Mouse (Mus musculus) limb, embryonic 13.5 days (tissue): ENCODE results near the gene 0610040J01Rik. TPM values are rescaled to one million over a fixed set of nuclear protein-coding genes. Genes with fewer than 3 reads are reported as not detected.

Experiments used
- ATAC-seq: fragments of 200-750 bp; cut with Nextera tagmentation; 2 replicates; pipeline ENCODE4 v1.8.0; 2017; ENCODE audit warnings: low read depth, moderate number of reproducible peaks, moderate TSS enrichment; ENCODE audit not compliant: low FRiP score
- H3K27ac ChIP-seq: fragments of 300-500 bp; sonication (generic); 2 replicates; pipeline ENCODE4 v1.5.1; 2015; ENCODE audit warnings: inconsistent platforms, mild to moderate bottlenecking, moderate library complexity
- H3K27me3 ChIP-seq: fragments of 300-500 bp; sonication (generic); 2 replicates; pipeline ENCODE4 v1.6.1; 2015; ENCODE audit warnings: mild to moderate bottlenecking, inconsistent platforms
- H3K36me3 ChIP-seq: fragments of 300-500 bp; sonication (generic); 2 replicates; pipeline ENCODE4 v1.6.1; 2015; ENCODE audit warnings: inconsistent platforms, mild to moderate bottlenecking, moderate library complexity
- H3K4me1 ChIP-seq: fragments of 300-500 bp; sonication (generic); 2 replicates; pipeline ENCODE4 v1.6.1; 2015; ENCODE audit warnings: inconsistent platforms
- H3K4me2 ChIP-seq: fragments of 300-500 bp; sonication (generic); replicated peaks from 2 replicates; pipeline ENCODE4 v1.6.1; 2015; ENCODE audit warnings: inconsistent platforms, mild to moderate bottlenecking, moderate library complexity
- H3K4me3 ChIP-seq: fragments of 300-500 bp; sonication (generic); 2 replicates; pipeline ENCODE4 v1.5.1; 2015; ENCODE audit warnings: moderate library complexity, mild to moderate bottlenecking, inconsistent platforms
- H3K9ac ChIP-seq: fragments of 300-500 bp; sonication (generic); 2 replicates; pipeline ENCODE4 v1.6.1; 2015; ENCODE audit warnings: mild to moderate bottlenecking, inconsistent platforms
- H3K9me3 ChIP-seq: fragments of 300-500 bp; sonication (generic); 2 replicates; pipeline ENCODE4 v1.6.1; 2016; ENCODE audit warnings: inconsistent platforms
- WGBS: fragments of 180-500 bp; shearing (Covaris S2); methylation state at CpG from one replicate; pipeline ENCODE4 v1.1.7; 2015; 5-methylcytosine and 5-hydroxymethylcytosine counted together
- polyA plus RNA-seq: library from polyadenylated mRNA; unstranded; fragments of >200 nt; fragmentation: Nextera tagmentation; extraction: Ambion mirVana; gene quantifications from 2 replicates; pipeline ENCODE4 v1.2.1, GENCODE M21; 2015

The 0610040J01Rik gene
- polyA plus RNA-seq, 1 experiment from 2014 or later = 6.1 TPM

- H3K9me3 ChIP-seq = no peaks in the 10 kb centered on the region
- H3K4me1 ChIP-seq = 0 out of 2 replicates have a peak, but pooled peaks cover 4% of the 10 kb centered on the region
- no peak for ATAC-seq
- H3K9ac ChIP-seq = no peak overlapping the region
- no peaks in the 10 kb centered on the region for H3K27me3 ChIP-seq
- WGBS = 75% methylated on average over 1 of the region's 1 CpGs
- no peak overlapping the region for H3K4me3 ChIP-seq
- 0 out of 2 replicates have a peak, but pooled peaks cover 5% of the 10 kb centered on the region for H3K36me3 ChIP-seq
- no peak overlapping the region for H3K27ac ChIP-seq
- no peak overlapping the region for H3K4me2 ChIP-seq
These were observed 102.7 kb downstream of the 0610040J01Rik start for GRCm38 (mm10) chr5:63914896-63915295.

- Histone ChIP-seq H3K27ac (no peak overlapping the region), H3K4me3 (no peak overlapping the region), H3K27me3 (no peaks in the 10 kb centered on the region), H3K9me3 (no peaks in the 10 kb centered on the region), H3K4me2 (no peak overlapping the region), H3K4me1 (0 out of 2 replicates have a peak, but pooled peaks cover 4% of the 10 kb centered on the region), H3K9ac (no peak overlapping the region), H3K36me3 (no peaks in the 10 kb centered on the region)
- ATAC-seq = no peak
- WGBS = 87% methylated on average over 10 of the region's 10 CpGs
These were observed 104.4 kb downstream of the 0610040J01Rik start for GRCm38 (mm10) chr5:63916457-63917139.

DNA sequence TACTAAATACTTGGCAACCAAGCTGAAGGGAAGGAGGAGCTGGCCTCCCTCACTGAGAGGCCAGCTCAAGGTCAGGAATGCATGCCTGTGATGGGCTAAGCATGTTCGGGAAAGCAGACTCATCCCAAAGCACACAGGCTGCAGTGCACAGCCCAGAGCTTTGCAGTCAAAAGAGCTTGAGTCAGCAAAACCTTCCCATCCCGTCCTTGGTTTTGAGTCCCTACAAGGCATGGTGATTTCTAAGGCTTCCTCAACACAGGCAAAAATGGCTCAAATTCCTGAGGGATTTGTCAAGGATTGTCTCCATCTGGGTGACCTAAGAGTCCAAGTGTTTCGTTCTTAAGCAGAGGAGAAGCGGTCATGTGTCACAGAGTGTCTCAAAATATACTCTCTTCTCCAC lies 106.0 kb downstream of the 0610040J01Rik start:
- Histone ChIP-seq H3K4me3 (no peak overlapping the region), H3K9ac (no peak overlapping the region), H3K4me2 (no peak overlapping the region), H3K4me1 (0 out of 2 replicates have a peak, but pooled peaks cover 4% of the 10 kb centered on the region), H3K27me3 (no peaks in the 10 kb centered on the region), H3K27ac (no peak overlapping the region), H3K9me3 (no peaks in the 10 kb centered on the region), H3K36me3 (no peaks in the 10 kb centered on the region)
- no peak for ATAC-seq
- 75% methylated on average over 4 of the region's 4 CpGs for WGBS

GRCm38 (mm10) chr5:63923305-63924025 lies 111.3 kb downstream of the 0610040J01Rik start:
- Histone ChIP-seq H3K4me3 (no peak overlapping the region), H3K36me3 (peaks cover 30% of the 10 kb centered on the region), H3K27me3 (no peaks in the 10 kb centered on the region), H3K4me1 (0 out of 2 replicates have a peak, but pooled peaks cover 6% of the 10 kb centered on the region), H3K4me2 (no peak overlapping the region), H3K9ac (no peak overlapping the region), H3K9me3 (no peaks in the 10 kb centered on the region), H3K27ac (no peak overlapping the region)
- 74% methylated on average over 13 of the region's 13 CpGs for WGBS
- no peak for ATAC-seq

DNA sequence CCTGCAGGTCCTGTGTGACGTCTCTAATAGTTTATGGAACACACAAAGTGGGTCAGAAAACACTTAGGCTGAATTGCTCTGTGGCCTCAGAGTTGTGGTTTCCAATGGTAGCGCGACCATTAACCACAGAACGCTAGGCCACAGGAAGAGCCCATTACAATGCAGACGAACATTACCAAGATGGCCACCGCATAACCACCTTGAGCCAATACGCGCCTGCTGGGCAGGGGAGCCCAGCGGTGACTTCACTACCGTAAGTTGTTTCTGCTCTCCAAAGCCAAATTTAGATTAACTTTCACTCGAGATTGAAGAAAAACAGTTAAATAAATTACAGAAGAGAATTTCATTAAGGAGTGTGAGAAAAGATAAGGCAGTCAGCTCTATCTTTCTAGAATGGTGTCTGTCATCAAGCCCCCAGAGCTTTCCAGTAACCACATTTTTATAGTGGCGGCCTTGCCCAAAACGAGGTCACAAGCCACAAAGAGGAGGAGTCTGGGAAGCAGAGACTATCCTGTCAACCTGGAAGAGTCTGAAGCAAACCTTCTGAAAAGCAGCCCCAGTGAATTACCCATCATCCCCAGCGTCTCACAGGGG lies 113.0 kb downstream of the 0610040J01Rik start:
- 87% methylated on average over 14 of the region's 14 CpGs for WGBS
- no peak overlapping the region for H3K4me2 ChIP-seq
- H3K27ac ChIP-seq = no peak overlapping the region
- no peak for ATAC-seq
- no peak overlapping the region for H3K9ac ChIP-seq
- no peak overlapping the region for H3K4me3 ChIP-seq
- 0 out of 2 replicates have a peak, but pooled peaks cover 6% of the 10 kb centered on the region for H3K4me1 ChIP-seq
- no peaks in the 10 kb centered on the region for H3K9me3 ChIP-seq
- H3K27me3 ChIP-seq = no peaks in the 10 kb centered on the region
- H3K36me3 ChIP-seq = peaks cover 38% of the 10 kb centered on the region

DNA sequence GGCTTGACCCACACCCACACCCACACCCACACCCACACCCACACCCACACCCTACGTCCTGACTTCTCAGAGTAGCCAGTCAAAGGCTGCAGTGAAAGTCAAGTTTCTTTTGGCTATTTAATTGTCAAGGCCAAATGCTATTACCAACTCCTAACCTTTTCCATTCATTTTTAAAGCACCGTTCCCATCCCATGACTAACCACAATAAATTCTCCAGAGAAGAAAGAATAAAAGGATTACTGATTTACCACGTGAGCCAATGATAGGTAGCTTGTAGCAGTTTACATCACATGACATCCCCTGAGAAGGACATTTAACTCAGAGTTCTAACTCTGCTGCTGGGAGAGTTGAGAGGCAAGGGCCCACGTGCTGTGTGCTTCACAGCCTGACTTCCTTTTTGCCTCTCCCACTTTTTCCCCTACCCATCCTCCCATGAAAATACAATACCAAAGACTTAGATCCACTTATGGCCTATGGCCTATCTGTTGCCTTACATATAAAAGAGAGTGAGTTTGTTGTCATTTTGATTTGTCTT lies 118.7 kb downstream of the 0610040J01Rik start:
- ATAC-seq = no peak
- no peaks in the 10 kb centered on the region for H3K27me3 ChIP-seq
- no peak overlapping the region for H3K4me3 ChIP-seq
- H3K27ac ChIP-seq = no peak overlapping the region
- WGBS = 77% methylated on average over 4 of the region's 4 CpGs
- no peak overlapping the region for H3K4me2 ChIP-seq
- peaks cover 31% of the 10 kb centered on the region for H3K36me3 ChIP-seq
- H3K9ac ChIP-seq = no peak overlapping the region
- H3K4me1 ChIP-seq = peaks cover 14% of the 10 kb centered on the region
- no peaks in the 10 kb centered on the region for H3K9me3 ChIP-seq

DNA sequence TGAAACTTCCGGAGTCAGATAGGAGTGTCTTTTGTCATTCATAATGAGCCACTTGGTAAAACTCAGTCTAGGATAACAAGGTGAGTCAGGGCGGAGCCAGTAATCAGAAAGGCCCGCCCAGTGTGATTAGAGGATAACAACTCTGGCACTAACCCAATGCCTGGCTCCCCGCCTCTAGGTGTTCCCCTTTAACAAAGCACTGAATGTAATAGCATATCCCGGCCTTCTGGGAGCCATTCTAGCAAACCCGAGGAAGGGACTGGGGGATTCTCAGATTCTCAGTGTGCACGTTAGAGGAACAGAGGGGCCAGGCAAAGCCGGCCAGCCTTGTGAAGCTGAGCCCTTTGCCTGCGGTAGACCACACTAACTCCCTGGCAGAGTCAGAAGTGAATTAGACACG lies 120.7 kb downstream of the 0610040J01Rik start:
- WGBS = 45% methylated on average over 10 of the region's 10 CpGs
- ATAC-seq = peak; percentile 48; the same call in 1 of the 2 replicates
- H3K9ac ChIP-seq = no peak overlapping the region
- H3K9me3 ChIP-seq = no peaks in the 10 kb centered on the region
- no peak overlapping the region for H3K4me3 ChIP-seq
- H3K27ac ChIP-seq = no peak overlapping the region
- no peaks in the 10 kb centered on the region for H3K27me3 ChIP-seq
- peaks cover 23% of the 10 kb centered on the region for H3K36me3 ChIP-seq
- peaks cover 7% of the 10 kb centered on the region for H3K4me1 ChIP-seq
- 0 out of 2 replicates have a peak overlapping the region, but pooled peaks have one; percentile 7 for H3K4me2 ChIP-seq

DNA sequence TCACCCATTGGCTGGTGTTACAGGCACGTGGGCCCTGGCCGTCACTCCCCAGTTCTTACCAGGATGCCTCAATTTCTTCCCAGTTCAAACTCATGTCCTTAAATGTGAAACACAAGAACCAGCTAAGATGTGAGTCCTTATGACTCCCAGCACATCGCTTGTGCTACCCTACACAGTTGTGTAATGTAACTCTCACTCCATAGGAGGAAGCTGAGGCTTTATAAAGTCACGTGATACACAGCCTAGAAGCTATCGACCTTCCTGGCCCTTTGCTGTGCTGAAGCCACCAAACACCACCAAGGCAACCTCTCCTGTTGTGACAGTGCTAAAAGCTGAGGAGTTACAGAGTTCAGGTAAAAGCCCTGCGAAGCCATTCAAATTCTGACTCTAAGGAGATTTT lies 123.4 kb downstream of the 0610040J01Rik start:
- no peaks in the 10 kb centered on the region for H3K9me3 ChIP-seq
- no peaks in the 10 kb centered on the region for H3K27me3 ChIP-seq
- H3K36me3 ChIP-seq = peaks cover 8% of the 10 kb centered on the region; the same call in 1 of the 2 replicates
- no peak overlapping the region for H3K4me3 ChIP-seq
- peaks cover 7% of the 10 kb centered on the region for H3K4me1 ChIP-seq
- H3K9ac ChIP-seq = no peak overlapping the region
- no peak overlapping the region for H3K27ac ChIP-seq
- WGBS = 88% methylated on average over 6 of the region's 6 CpGs
- no peak for ATAC-seq
- no peak overlapping the region for H3K4me2 ChIP-seq

GRCm38 (mm10) chr5:63936740-63937139 lies 124.6 kb downstream of the 0610040J01Rik start:
- Histone ChIP-seq H3K27ac (no peak overlapping the region), H3K4me3 (no peak overlapping the region), H3K9me3 (no peaks in the 10 kb centered on the region), H3K36me3 (peaks cover 8% of the 10 kb centered on the region; the same call in 1 of the 2 replicates), H3K4me1 (peaks cover 7% of the 10 kb centered on the region), H3K4me2 (no peak overlapping the region), H3K27me3 (no peaks in the 10 kb centered on the region), H3K9ac (no peak overlapping the region)
- no peak for ATAC-seq
- 79% methylated on average over 6 of the region's 6 CpGs for WGBS

GRCm38 (mm10) chr5:63938575-63938974 lies 126.4 kb downstream of the 0610040J01Rik start:
- WGBS = 80% methylated on average over 4 of the region's 4 CpGs
- Histone ChIP-seq H3K9me3 (no peaks in the 10 kb centered on the region), H3K4me2 (no peak overlapping the region), H3K36me3 (peaks cover 8% of the 10 kb centered on the region; the same call in 1 of the 2 replicates), H3K27ac (no peak overlapping the region), H3K27me3 (no peaks in the 10 kb centered on the region), H3K4me1 (0 out of 2 replicates have a peak, but pooled peaks cover 4% of the 10 kb centered on the region), H3K9ac (no peak overlapping the region), H3K4me3 (no peak overlapping the region)
- no peak for ATAC-seq

GRCm38 (mm10) chr5:63941891-63942290 lies 129.7 kb downstream of the 0610040J01Rik start:
- no peak for ATAC-seq
- 66% methylated on average over 5 of the region's 5 CpGs for WGBS

DNA sequence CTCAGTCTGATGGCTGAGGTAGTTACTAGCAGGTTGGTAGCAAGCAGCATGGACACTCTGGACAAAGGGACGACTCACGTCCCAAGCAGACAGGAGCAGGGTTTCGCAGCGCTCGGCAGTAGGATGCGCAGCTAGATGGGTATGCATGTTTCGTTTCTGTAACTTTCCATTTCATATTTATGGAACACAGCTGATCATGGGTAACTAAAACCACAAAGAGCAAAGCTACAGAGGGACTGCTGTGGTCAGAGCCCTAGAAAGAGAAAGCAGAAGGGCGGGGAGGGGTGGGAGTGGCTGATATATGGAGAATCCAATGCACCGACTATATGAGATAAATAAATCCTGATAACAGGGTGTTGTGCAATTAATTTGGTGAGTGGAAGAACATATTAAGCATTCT lies 131.1 kb downstream of the 0610040J01Rik start:
- H3K4me2 ChIP-seq = no peak overlapping the region
- 90% methylated on average over 9 of the region's 9 CpGs for WGBS
- H3K4me1 ChIP-seq = 0 out of 2 replicates have a peak, but pooled peaks cover 5% of the 10 kb centered on the region
- H3K4me3 ChIP-seq = no peak overlapping the region
- H3K9me3 ChIP-seq = no peaks in the 10 kb centered on the region
- H3K27me3 ChIP-seq = no peaks in the 10 kb centered on the region
- no peak overlapping the region for H3K9ac ChIP-seq
- no peak for ATAC-seq
- no peak overlapping the region for H3K27ac ChIP-seq
- no peaks in the 10 kb centered on the region for H3K36me3 ChIP-seq

More at GRCm38 (mm10) chr5:63941891-63942290, 129.7 kb downstream of the 0610040J01Rik start:
- Histone ChIP-seq H3K36me3 (no peaks in the 10 kb centered on the region), H3K4me1 (0 out of 2 replicates have a peak, but pooled peaks cover 4% of the 10 kb centered on the region), H3K4me3 (no peak overlapping the region), H3K9me3 (no peaks in the 10 kb centered on the region), H3K9ac (no peak overlapping the region), H3K27ac (no peak overlapping the region), H3K27me3 (no peaks in the 10 kb centered on the region), H3K4me2 (no peak overlapping the region)
